Mouse (Mus musculus) heart, embryonic 10.5 days (tissue): ENCODE data around the gene 1700029J07Rik. TPM values are rescaled to one million over a fixed set of nuclear protein-coding genes. Genes with fewer than 3 reads are reported as not detected.
A peak's percentile ranks its signal among the peaks of the same experiment; 100 is the strongest.

Source experiments
- DNase-seq: peaks from one replicate; pipeline ENCODE4 v3.0.0-alpha.2; 2017; ENCODE audit warnings: low spot score
- H3K27ac ChIP-seq: fragments of 300-500 bp; sonication (generic); 2 replicates; pipeline ENCODE4 v1.5.1; 2016; ENCODE audit warnings: mild to moderate bottlenecking
- H3K27me3 ChIP-seq: fragments of 300-500 bp; sonication (generic); 2 replicates; pipeline ENCODE4 v1.6.1; 2016; ENCODE audit warnings: mild to moderate bottlenecking; ENCODE audit not compliant: poor library complexity, insufficient read depth, severe bottlenecking
- H3K36me3 ChIP-seq: fragments of 300-500 bp; sonication (generic); 2 replicates; pipeline ENCODE4 v1.6.1; 2016; ENCODE audit warnings: mild to moderate bottlenecking, moderate library complexity
- H3K4me1 ChIP-seq: fragments of 300-500 bp; sonication (generic); 2 replicates; pipeline ENCODE4 v1.6.1; 2016; ENCODE audit warnings: mild to moderate bottlenecking
- H3K4me3 ChIP-seq: fragments of 300-500 bp; sonication (generic); 2 replicates; pipeline ENCODE4 v1.5.1; 2016; ENCODE audit warnings: mild to moderate bottlenecking, moderate library complexity
- H3K9me3 ChIP-seq: fragments of 300-500 bp; sonication (generic); 2 replicates; pipeline ENCODE4 v1.6.1; 2016; ENCODE audit warnings: mild to moderate bottlenecking, moderate library complexity
- WGBS: fragments of 180-500 bp; shearing (Covaris S2); methylation state at CpG from one replicate; pipeline ENCODE4 v1.1.7; 2016; 5-methylcytosine and 5-hydroxymethylcytosine counted together
- polyA plus RNA-seq: library from polyadenylated mRNA; unstranded; fragments of >200 nt; fragmentation: Nextera tagmentation; extraction: Ambion mirVana; gene quantifications from 2 replicates; pipeline ENCODE4 v1.2.1, GENCODE M21; 2016

The 1700029J07Rik gene
- polyA plus RNA-seq, 1 experiment from 2014 or later, result 2.7 TPM

DNA sequence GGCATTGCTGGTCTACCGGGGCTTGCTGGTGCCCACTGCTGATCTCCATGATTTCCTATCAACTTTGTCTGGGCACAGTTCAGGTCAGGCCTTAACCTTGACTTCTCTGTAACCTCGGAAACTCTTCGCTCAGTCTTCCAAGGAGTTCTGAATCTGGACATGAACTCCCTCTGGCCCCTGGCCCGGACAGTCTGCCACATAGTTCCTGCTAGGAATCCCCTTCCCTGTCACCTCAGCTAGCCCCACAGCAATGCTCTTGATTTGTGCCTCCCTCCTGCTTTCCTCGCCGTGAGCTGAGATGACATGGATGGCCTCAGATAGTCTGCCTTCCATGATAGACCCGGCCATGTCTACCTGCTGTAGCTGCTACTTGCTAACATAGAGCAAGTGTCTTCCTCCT lies 54.7 kb downstream of the 1700029J07Rik start:
- Histone ChIP-seq H3K4me3 (no peak overlapping the region), H3K36me3 (peaks cover 46% of the 10 kb centered on the region), H3K27me3 (no peaks in the 10 kb centered on the region), H3K27ac (no peak overlapping the region), H3K4me1 (no peaks in the 10 kb centered on the region), H3K9me3 (no peaks in the 10 kb centered on the region)
- DNase-seq, result no peak
- 88% methylated on average over 7 of the region's 7 CpGs for WGBS

DNA sequence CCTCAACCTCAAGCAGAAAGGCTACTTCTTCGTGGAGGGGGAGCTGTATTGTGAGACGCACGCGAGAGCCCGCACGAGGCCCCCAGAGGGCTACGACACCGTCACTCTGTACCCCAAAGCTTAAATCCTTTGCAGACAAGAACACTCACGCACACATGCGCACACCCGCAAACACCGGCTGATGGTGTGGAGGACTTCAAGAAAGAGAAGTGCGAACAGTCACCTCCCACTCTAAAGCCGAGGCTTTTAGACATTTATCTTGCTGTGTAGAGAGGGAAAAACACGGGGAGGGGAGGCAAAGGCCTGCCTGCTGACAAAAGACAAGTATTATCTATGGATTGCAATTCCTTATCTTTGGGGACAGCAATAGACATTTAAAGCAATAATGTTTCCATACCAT lies 56.2 kb downstream of the 1700029J07Rik start:
- Histone ChIP-seq H3K4me1 (no peaks in the 10 kb centered on the region), H3K4me3 (no peak overlapping the region), H3K9me3 (no peaks in the 10 kb centered on the region), H3K27me3 (no peaks in the 10 kb centered on the region), H3K36me3 (peaks cover 55% of the 10 kb centered on the region), H3K27ac (no peak overlapping the region)
- no peak for DNase-seq
- 74% methylated on average over 15 of the region's 15 CpGs for WGBS

DNA sequence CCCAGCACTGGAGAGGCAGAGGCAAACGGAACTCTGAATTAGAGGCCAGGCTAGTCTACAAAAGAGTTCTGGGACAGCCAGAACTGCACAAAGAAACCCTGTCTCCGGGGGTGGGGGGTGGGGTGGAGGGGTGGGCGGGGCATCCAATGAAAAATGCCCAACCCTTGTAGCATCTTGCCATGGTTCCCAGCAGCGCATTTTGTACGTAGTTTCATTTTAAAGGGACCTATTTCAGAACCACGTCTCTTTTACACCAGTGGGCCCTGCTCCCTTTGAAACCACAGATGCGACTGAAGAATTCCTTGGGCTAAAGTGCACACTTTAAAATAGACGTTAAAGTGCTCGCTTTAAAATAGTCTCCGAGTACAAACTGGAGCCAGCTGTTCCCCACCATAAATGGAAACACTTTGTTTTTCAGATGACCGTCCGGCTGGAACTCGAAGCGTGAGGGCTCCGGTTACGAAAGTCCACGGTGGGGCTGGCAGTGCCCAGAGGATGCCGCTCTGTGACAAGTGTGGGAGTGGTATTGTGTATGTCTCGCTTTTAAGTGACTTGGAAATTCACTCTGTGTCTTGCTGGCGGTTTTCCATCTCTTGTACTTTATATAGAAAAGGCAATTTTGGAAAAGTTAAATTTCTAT lies 57.9 kb downstream of the 1700029J07Rik start:
- Histone ChIP-seq H3K27ac (peak overlapping the region; percentile 1), H3K27me3 (no peaks in the 10 kb centered on the region), H3K4me1 (no peaks in the 10 kb centered on the region), H3K4me3 (no peak overlapping the region), H3K36me3 (peaks cover 57% of the 10 kb centered on the region), H3K9me3 (no peaks in the 10 kb centered on the region)
- WGBS, result 74% methylated on average over 20 of the region's 20 CpGs
- DNase-seq, result no peak

DNA sequence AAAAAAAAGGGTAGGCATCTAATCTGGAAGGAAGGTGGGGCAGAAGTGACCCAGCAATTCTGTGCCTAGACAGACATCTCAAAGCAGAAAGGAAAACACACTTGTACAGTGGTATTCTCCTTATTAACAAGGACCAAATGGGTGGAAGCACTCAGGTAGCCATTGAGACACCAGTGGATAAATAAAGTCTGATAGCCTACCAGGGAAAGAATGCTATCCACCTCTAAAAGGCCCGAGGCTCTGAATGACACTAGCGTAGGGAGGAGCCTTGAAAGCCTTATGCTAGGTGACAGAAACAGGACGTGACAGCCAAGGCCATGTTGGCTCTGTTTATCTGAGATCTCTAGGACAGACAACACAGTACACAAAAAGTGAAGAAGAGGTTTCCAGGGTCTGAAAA lies 58.6 kb downstream of the 1700029J07Rik start:
- H3K4me1 ChIP-seq, result no peaks in the 10 kb centered on the region
- WGBS, result 67% methylated on average over 3 of the region's 3 CpGs
- no peaks in the 10 kb centered on the region for H3K9me3 ChIP-seq
- H3K4me3 ChIP-seq, result no peak overlapping the region
- no peaks in the 10 kb centered on the region for H3K27me3 ChIP-seq
- no peak for DNase-seq
- H3K36me3 ChIP-seq, result peaks cover 57% of the 10 kb centered on the region
- H3K27ac ChIP-seq, result peak overlapping the region; percentile 1

DNA sequence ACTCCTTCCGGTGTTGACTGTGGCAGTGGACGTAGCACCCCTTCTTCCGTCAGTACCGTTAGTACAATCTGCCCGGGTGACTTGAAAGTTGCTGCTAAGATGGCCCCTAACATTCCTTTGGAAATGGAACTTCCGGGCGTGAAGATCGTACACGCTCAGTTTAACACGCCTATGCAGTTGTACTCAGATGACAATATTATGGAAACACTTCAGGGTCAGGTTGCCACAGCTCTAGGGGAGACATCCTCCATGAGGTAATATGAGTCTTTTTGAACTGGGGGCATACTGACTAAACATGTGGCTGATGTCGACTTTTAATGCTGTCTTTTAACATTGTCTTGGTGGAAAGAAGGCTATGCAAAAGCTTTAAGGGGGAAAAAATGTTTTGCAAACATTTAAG lies 61.3 kb downstream of the 1700029J07Rik start:
- Histone ChIP-seq H3K27me3 (no peaks in the 10 kb centered on the region), H3K4me1 (no peaks in the 10 kb centered on the region), H3K4me3 (no peak overlapping the region), H3K9me3 (no peaks in the 10 kb centered on the region), H3K36me3 (peaks cover 50% of the 10 kb centered on the region), H3K27ac (no peak overlapping the region)
- no peak for DNase-seq
- WGBS, result 84% methylated on average over 11 of the region's 11 CpGs

DNA sequence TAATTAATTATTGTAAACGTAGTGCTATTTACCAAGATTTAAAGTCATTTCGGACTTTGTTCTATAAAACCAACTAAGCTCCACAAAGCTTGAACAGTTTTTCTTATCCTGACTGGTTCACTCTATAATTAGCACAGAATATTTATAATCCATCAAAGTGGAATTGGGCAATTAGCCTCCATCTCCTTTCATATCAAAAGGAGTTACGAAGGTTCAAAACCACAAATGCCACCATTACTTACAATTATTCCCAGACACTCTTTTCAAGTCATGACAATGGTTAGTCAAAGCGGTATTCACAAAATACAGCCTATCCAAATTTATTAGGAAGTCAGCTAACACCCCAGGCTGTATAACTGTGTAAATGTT lies 68.8 kb downstream of the 1700029J07Rik start:
- H3K9me3 ChIP-seq, result no peaks in the 10 kb centered on the region
- 92% methylated on average over 4 of the region's 4 CpGs for WGBS
- peaks cover 19% of the 10 kb centered on the region for H3K4me1 ChIP-seq
- no peak overlapping the region for H3K4me3 ChIP-seq
- peaks cover 30% of the 10 kb centered on the region; the same call in 1 of the 2 replicates for H3K36me3 ChIP-seq
- DNase-seq, result no peak
- no peaks in the 10 kb centered on the region for H3K27me3 ChIP-seq
- no peak overlapping the region for H3K27ac ChIP-seq

DNA sequence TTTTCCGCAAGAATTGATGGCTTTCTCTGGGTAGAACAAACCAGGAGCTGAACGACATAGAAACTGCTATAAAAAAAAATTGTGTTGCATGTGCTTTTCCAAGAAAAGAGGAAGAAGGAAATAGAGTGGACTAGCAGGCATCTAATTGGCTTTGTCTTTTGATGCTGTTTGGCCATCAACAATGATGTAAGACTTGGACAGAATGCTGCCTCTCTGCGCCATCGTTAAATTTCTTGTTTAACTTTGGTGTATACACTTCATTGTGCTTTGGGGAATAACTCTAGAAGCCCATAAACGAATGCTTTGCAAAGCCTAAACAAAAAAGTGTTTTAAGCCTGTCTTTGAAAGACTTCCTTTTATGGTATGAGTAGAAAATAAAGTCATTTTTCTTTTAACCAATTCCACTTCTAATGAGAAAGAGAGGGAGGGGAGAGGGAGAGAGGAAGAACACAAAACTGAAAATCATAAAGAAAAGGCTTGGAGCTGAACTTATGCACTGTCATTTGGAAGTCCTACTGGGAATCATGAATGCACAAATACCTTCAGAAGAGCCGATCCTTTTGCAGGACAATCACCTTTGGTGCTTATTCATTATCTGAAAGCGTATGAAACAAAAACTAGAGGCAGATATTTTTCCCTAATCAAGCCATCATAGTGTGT lies 69.3 kb downstream of the 1700029J07Rik start:
- Histone ChIP-seq H3K27ac (no peak overlapping the region), H3K9me3 (no peaks in the 10 kb centered on the region), H3K36me3 (peaks cover 30% of the 10 kb centered on the region; the same call in 1 of the 2 replicates), H3K4me1 (peaks cover 21% of the 10 kb centered on the region), H3K27me3 (no peaks in the 10 kb centered on the region), H3K4me3 (no peak overlapping the region)
- no peak for DNase-seq
- WGBS, result 84% methylated on average over 7 of the region's 7 CpGs

DNA sequence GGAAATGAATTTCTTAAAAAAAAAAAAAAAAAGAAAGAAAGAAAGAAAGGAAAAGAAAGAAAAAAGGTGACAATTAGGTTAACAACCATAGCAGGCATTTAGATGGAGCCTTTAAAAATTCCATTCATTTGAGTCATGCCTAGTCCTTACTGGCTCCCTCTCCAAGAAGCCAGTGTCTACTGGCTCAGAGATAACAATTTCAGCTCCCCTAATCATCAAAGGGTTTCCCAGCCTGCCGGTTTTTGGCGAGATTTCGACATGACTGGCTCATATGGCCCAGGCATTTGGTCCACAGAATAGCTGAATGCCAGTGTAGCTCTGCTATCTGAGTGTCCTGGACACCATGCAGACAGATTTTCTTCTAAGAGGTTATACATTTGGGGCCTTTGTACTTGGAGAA lies 71.4 kb downstream of the 1700029J07Rik start:
- no peaks in the 10 kb centered on the region for H3K9me3 ChIP-seq
- H3K4me3 ChIP-seq, result no peak overlapping the region
- peaks cover 21% of the 10 kb centered on the region for H3K4me1 ChIP-seq
- DNase-seq, result no peak
- WGBS, result 7% methylated on average over 3 of the region's 3 CpGs
- H3K27ac ChIP-seq, result peak overlapping the region; percentile 62
- H3K36me3 ChIP-seq, result peaks cover 23% of the 10 kb centered on the region; the same call in 1 of the 2 replicates
- H3K27me3 ChIP-seq, result no peaks in the 10 kb centered on the region

Other genes starting within 250 kb of the 1700029J07Rik start
- 148 and 236 TPM in 2 replicates for gene Pdlim3, start 89.8 kb downstream of the 1700029J07Rik start, polyA plus RNA-seq
- 0.08 TPM in 1 of 2 replicates, not detected in the other for gene Ccdc110, start 40.6 kb downstream of the 1700029J07Rik start, polyA plus RNA-seq
- 60.1 and 60.7 TPM in 2 replicates for gene Ufsp2, start 276 bp upstream of the 1700029J07Rik start, polyA plus RNA-seq
- 0.44 and 0.54 TPM in 2 replicates for gene Lrp2bp, start 24.1 kb upstream of the 1700029J07Rik start, polyA plus RNA-seq
- gene Ankrd37, start 30.5 kb upstream of the 1700029J07Rik start, polyA plus RNA-seq, result 12.3 and 19.8 TPM in 2 replicates
- 18.0 and 20.8 TPM in 2 replicates for gene Cfap97, start 176.5 kb upstream of the 1700029J07Rik start, polyA plus RNA-seq
- 2.3 and 3.7 TPM in 2 replicates for gene Snx25, start 176.9 kb upstream of the 1700029J07Rik start, polyA plus RNA-seq
- gene Slc25a4, start 236.0 kb upstream of the 1700029J07Rik start, polyA plus RNA-seq, result 1,300 and 1,795 TPM in 2 replicates